Mouse (Mus musculus) E14TG2a.4 (cell line): ENCODE data around the gene Npas3.
A peak's percentile ranks its signal among the peaks of the same experiment; 100 is the strongest.

ENCODE experiments used
- H3K27me3 ChIP-seq: 2 replicates; pipeline ENCODE4 v1.6.1; 2014; ENCODE audit warnings: low read length, control low read depth; ENCODE audit not compliant: insufficient read depth
- H3K36me3 ChIP-seq: 2 replicates; pipeline ENCODE4 v1.6.1; 2014; ENCODE audit warnings: low read length, control low read depth; ENCODE audit not compliant: insufficient read depth
- H3K4me1 ChIP-seq: replicated peaks from 2 replicates; pipeline ENCODE4 v1.6.1; 2014; ENCODE audit warnings: low read depth, low read length, control low read depth
- H3K4me3 ChIP-seq: replicated peaks from 2 replicates; pipeline ENCODE4 v1.5.1; 2014; ENCODE audit warnings: mild to moderate bottlenecking, low read length
- H3K9me3 ChIP-seq: 2 replicates; pipeline ENCODE4 v1.6.1; 2014; ENCODE audit warnings: low read length, control low read depth
- CTCF ChIP-seq: conservative IDR thresholded peaks from 2 replicates; pipeline ENCODE4 v1.5.1; 2014; ENCODE audit warnings: low read length
- NANOG ChIP-seq: IDR thresholded peaks from 2 replicates; pipeline ENCODE4 v1.6.1; 2014; ENCODE audit warnings: borderline replicate concordance, low read length, mixed read lengths
- POU5F1 ChIP-seq: IDR thresholded peaks from 2 replicates; pipeline ENCODE4 v1.6.1; 2014; ENCODE audit warnings: low read length, borderline replicate concordance

Npas3 gene

DNA sequence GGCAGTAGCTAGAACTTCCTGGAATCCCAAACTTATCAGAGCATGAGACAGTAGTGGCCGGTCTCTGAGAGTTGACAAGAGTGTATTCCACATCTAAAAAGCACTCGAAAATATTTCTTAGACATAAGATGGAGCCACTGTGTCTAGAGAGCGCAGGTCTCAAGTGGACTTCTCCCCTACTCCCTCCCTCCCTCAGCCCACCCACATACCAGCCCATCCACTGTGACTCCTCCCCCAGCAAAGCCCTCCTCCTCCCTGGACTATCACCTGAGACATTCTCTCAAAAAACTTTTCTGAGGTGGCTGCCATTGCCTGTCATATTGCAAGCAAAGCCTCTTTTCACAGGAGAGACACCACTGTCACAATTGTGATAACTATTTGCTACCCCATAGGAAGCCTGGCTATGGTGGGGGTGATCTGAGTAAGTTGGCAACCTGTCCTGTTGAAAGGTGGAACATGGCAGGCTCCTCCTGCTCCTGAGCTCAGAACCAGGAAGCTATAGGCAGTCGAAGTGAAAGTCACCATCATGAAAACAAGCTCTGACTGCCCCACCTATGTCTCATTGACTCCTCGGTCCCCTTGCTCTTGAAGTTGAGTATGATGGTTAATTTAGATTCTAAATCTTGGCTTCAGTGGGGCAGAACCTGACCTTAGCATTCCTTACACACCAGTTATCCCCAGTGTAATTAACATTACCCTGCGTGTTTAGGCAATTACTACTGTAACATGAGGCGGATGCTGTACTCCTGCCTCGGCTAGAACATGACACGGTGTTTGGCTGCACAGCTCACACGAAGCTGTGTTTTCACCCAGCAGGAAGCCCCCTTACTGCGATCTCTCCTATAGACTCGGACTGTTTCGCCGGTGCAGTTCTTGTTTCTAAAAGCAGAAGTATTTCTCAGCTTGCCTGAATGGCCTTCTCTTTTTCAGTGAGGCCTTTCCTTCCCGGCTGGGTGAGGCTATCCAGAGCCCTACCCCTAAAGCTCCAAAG, 751.5 kb downstream of the Npas3 start:
- peaks cover 24% of the 10 kb centered on the region for H3K4me1 ChIP-seq
- H3K9me3 ChIP-seq: no peaks in the 10 kb centered on the region
- no peaks in the 10 kb centered on the region for H3K36me3 ChIP-seq
- H3K4me3 ChIP-seq: no peak overlapping the region
- no peak for TF ChIP-seq NANOG
- TF ChIP-seq CTCF: no peak
- no peak for TF ChIP-seq POU5F1
- no peaks in the 10 kb centered on the region for H3K27me3 ChIP-seq

DNA sequence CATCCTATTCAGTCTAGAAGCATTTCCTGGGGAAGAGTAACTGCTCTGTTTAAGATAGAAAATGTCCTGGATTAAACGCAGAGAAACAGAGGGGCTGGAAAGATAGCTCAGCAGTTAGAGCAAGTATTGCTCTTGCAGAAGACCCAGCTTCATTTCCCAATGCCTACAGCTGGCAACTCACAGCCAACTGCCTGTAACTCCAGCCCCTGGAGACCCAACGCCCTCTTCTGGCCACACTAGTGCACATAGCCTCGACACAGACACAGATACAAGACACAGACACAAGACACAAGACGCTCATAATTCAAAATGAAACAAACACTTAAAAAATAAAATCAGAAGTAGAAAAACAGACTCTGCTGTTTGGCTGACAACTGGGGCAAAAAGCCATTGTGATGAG, 754.0 kb downstream of the Npas3 start:
- TF ChIP-seq POU5F1: no peak
- TF ChIP-seq CTCF: peak; percentile 27
- TF ChIP-seq NANOG: no peak
- Histone ChIP-seq H3K4me3 (no peak overlapping the region), H3K4me1 (peaks cover 17% of the 10 kb centered on the region), H3K9me3 (no peaks in the 10 kb centered on the region), H3K27me3 (no peaks in the 10 kb centered on the region), H3K36me3 (no peaks in the 10 kb centered on the region)

DNA sequence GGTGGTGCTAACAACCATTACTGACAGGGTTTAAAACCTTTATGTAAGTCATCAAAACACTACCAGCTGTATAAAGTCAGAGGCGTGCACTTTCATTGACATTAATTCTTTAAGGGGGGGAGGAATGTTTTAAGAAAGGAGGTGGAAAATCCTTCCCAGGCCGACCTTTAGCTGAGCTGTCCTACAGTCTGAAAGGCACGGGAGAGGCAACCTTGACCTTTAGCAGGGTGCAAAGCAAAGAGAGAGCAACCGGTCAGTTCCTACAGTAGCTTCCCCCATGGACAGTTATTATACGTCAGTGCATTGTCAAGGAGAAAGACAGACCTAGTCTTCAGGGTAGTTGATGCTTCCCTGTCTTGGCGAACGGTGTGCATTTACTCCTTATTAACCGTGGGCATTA, 756.1 kb downstream of the Npas3 start:
- Histone ChIP-seq H3K4me3 (no peak overlapping the region), H3K36me3 (no peaks in the 10 kb centered on the region), H3K4me1 (peaks cover 15% of the 10 kb centered on the region), H3K27me3 (no peaks in the 10 kb centered on the region), H3K9me3 (no peaks in the 10 kb centered on the region)
- TF ChIP-seq POU5F1 (no peak), CTCF (no peak), NANOG (no peak)

DNA sequence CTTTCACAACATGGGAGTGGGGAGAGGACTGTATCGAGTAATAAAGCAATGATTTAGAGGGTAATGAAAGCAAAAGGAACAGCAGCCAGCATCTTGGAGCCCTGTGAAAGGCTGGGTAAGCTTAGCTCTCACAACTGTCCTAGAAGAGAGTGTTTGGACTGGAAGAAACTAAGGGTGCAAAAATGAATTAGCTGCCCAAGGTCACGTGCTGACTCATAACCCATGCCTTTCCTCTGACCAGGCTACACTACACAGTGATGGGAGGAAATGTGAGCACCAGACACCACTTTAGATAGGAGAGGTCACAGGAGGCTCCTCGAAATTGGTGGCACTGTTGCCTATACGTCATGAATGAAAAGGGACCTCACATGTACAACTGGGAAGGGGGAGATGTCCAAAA, 757.1 kb downstream of the Npas3 start:
- Histone ChIP-seq H3K36me3 (no peaks in the 10 kb centered on the region), H3K27me3 (no peaks in the 10 kb centered on the region), H3K4me3 (no peak overlapping the region), H3K9me3 (no peaks in the 10 kb centered on the region), H3K4me1 (peaks cover 8% of the 10 kb centered on the region)
- TF ChIP-seq NANOG (no peak), POU5F1 (no peak), CTCF (no peak)

DNA sequence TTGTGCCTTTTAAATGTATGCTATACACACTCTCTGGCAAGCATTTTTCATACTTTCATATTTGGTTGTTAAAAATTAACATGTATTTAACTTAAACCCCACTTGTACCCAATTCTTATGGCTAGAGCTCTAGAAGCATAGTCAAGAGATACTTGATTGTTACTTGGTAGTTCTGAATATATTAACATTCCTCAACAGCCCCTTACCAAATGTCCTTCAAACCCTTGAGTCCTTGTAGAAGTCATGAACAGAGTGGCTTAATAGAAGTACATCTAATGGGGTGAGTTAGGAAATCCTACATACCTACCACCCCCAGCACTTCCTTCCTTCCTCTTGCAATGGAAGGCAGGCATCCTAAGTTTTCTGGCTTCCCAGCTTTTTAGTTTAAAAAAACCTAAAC, 766.8 kb downstream of the Npas3 start:
- no peak for TF ChIP-seq NANOG
- no peak for TF ChIP-seq POU5F1
- no peak for TF ChIP-seq CTCF
- no peaks in the 10 kb centered on the region for H3K27me3 ChIP-seq
- no peaks in the 10 kb centered on the region for H3K9me3 ChIP-seq
- no peaks in the 10 kb centered on the region for H3K4me1 ChIP-seq
- H3K4me3 ChIP-seq: no peak overlapping the region
- no peaks in the 10 kb centered on the region for H3K36me3 ChIP-seq

DNA sequence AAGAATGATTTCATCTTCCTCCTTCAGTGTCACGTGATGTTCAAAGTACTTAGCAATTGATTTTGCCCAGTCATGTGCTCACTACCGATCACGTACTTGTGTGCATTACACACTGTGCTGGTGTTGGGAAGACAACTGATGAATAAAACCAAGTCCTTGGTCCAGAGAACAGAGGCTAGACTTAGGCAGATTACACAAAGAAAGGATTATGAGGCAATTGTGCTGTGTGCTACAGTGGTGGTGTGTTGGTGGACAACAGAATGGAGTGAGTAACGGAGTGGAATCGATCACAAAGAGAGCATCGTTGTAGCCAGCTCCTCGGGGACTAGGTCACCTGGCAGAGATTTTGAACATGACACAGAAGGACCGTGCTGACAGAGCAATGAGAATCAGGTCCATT, 769.5 kb downstream of the Npas3 start:
- H3K9me3 ChIP-seq: no peaks in the 10 kb centered on the region
- no peak overlapping the region for H3K4me3 ChIP-seq
- H3K27me3 ChIP-seq: no peaks in the 10 kb centered on the region
- H3K4me1 ChIP-seq: no peaks in the 10 kb centered on the region
- no peak for TF ChIP-seq POU5F1
- TF ChIP-seq CTCF: no peak
- no peak for TF ChIP-seq NANOG
- no peaks in the 10 kb centered on the region for H3K36me3 ChIP-seq

DNA sequence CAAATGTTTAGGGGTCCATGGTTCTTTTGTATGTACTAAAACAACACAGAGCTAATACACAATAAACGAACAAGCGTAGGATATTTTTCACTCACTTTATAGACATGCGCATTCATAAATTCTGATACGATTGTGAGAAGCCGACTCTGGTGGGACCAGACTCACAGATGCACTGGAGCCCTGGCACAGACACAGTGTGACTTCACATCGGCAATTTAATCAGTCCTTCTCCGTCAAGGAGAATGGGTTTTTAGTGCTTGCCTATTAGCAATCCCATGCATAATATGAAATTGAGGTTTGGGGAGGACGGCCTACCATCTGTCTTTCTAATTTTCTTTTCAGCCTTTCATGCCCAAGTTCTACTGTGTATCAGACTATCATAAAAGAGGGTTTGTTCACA, 771.5 kb downstream of the Npas3 start:
- Histone ChIP-seq H3K4me3 (no peak overlapping the region), H3K4me1 (no peaks in the 10 kb centered on the region), H3K27me3 (no peaks in the 10 kb centered on the region), H3K36me3 (no peaks in the 10 kb centered on the region), H3K9me3 (no peaks in the 10 kb centered on the region)
- no peak for TF ChIP-seq CTCF
- no peak for TF ChIP-seq POU5F1
- no peak for TF ChIP-seq NANOG

DNA sequence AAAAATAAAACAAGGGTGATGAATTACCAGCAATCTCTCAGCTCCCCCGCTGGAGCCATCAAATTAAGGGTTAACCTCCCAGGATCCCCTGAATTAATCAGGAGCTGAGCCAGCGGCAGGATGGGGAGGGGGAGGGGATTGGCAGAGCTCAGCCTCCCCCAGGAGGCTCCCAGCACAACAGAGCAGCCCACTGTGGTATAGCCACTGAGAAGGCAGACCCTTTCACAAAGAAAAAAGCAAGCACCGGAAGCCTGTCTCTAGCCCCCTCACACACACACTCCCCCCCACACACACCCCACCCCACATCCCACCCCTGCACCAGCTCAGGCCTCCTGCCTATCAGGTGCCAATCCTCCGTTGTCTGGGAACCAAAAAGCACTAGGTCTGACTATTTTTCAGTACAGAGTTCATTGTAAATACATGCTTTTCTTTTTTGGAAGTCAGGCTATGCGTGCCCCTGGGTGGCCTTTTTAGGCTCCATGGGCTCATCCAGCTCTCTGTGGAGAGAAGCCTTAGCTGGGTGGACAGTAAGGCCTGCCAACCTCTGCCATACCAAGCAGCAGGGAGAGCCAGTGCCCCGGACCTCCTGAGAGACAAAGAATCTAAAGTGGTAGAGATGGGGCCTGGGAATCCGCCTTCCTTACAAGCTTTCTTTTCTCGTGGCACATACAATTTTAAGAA, 786.3 kb downstream of the Npas3 start:
- Histone ChIP-seq H3K4me1 (peaks cover 27% of the 10 kb centered on the region), H3K36me3 (no peaks in the 10 kb centered on the region), H3K4me3 (0 out of 2 replicates have a peak overlapping the region, but pooled peaks have one; percentile 23), H3K9me3 (no peaks in the 10 kb centered on the region), H3K27me3 (no peaks in the 10 kb centered on the region)
- no peak for TF ChIP-seq POU5F1
- no peak for TF ChIP-seq CTCF
- TF ChIP-seq NANOG: no peak
